Mouse (Mus musculus) retina, embryonic 14.5 days (tissue): ENCODE measurements at regions not wholly inside any gene's neighbourhood (a gene's known extent, or its start where the extent isn't known, plus 50 kb on each side); places are given as distances from the start of the nearest gene placed in this dataset.

Source experiments
- DNase-seq: peaks from one replicate; pipeline ENCODE4 v3.0.0-alpha.2; 2015; ENCODE audit warnings: low spot score

- DNase-seq = no peak
Measured at GRCm38 (mm10) chr3:60138319-60138718, 56.6 kb downstream of the Sucnr1 start.

- no peak for DNase-seq
Measured at GRCm38 (mm10) chr3:60159865-60160264, 78.2 kb downstream of the Sucnr1 start.

DNA sequence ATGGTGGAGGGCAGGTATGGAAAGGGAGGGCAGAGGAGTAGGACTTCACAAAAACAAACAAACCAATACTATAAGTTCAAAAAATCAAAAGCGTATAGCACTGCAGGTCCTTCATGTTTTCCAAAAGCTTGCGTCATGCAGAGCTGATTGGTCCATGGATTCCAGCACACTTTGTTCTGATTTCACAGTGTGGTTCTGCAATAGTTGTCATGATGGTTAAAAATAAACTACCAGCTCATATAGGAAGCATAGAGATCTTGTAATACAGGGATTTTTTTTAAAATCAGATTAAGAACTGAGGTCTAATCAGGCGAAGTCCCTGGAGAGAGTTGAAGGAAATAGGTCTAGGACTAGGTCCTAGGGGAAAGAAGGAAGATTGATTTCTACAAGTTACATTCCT is 86.0 kb downstream of the Sucnr1 start:
- DNase-seq = no peak

DNA sequence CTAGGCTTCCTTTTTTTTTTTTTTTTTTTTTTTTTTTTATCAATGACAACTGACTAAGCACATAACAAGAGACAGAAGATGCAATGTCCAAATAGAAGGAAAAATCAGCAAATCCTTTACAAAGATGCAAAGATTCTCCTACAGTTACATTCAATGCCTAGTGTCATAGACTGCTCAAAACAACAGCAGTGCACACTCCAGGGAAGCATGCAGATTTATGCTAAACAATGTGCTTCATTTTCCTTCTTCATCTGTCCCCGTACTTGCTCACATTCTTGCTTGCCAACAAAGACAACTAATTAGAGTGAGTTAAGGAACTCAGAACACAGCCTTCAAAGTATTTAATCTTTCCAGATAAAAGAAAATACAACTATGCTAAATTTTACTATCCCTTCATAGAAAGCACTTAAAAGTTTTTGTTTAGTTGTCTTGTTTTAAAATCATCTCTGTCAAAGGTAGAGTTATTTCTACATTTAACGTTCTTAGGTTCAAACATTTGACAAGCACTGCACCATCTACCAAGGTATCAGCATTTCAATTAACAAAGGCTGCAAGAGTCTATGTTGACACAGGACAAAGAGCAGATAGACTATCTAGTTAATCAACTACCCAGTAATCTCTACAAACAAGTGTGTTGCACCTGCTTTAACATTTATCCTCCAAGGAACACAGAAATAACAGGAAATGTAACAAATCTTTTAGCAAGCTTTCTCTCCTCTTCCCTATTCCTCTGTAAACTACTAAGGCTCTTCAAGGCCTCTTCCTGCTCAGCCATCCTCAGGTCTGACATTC is 86.7 kb downstream of the Sucnr1 start:
- DNase-seq = no peak

DNA sequence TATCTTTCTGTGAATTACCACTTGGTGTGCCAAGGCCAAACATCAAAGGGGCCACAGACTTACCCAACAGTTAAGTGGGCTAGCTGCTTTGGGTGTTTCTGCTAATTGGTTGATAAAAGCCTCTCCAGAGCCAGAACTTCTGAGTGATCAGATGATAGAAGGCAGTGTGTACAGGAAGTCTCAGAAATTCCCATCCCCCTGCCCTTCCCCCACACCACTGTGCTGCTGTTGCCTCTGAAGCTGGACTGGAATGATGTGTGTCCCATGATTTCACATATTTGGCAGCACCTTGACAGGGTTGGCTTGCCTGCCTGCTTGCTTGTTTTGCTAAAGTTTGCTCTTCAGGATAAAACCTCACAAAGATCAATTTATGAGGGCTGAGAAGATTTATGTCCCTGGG is 87.9 kb downstream of the Sucnr1 start:
- DNase-seq = peak; percentile 3

DNA sequence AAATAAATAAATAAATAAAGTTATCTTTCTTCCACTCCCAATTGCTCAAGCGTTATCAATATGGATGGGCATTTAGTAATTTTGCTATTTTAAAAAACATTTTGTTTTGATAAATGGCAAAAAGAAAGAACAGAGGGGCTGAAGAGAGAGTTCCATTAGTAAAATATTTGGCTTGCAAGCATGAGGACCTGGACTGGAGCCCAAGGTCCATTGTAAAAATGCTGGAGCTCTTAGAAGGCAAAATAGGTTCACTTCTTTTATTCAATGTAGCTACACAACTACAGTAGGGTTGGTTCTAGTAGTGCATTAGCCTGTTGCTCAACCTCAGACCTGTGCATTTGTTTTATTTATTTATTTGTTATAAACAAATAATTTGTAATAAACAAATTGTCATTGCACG is 102.8 kb downstream of the Sucnr1 start:
- DNase-seq = no peak

- DNase-seq = no peak
Measured at GRCm38 (mm10) chr3:60196031-60196430, 114.4 kb downstream of the Sucnr1 start.

GRCm38 (mm10) chr3:60207936-60208335 is 126.3 kb downstream of the Sucnr1 start:
- DNase-seq = no peak

- no peak for DNase-seq
Measured at GRCm38 (mm10) chr3:60218938-60219337, 137.3 kb downstream of the Sucnr1 start.

GRCm38 (mm10) chr3:60240664-60241063 is 159.0 kb downstream of the Sucnr1 start:
- DNase-seq = no peak

DNA sequence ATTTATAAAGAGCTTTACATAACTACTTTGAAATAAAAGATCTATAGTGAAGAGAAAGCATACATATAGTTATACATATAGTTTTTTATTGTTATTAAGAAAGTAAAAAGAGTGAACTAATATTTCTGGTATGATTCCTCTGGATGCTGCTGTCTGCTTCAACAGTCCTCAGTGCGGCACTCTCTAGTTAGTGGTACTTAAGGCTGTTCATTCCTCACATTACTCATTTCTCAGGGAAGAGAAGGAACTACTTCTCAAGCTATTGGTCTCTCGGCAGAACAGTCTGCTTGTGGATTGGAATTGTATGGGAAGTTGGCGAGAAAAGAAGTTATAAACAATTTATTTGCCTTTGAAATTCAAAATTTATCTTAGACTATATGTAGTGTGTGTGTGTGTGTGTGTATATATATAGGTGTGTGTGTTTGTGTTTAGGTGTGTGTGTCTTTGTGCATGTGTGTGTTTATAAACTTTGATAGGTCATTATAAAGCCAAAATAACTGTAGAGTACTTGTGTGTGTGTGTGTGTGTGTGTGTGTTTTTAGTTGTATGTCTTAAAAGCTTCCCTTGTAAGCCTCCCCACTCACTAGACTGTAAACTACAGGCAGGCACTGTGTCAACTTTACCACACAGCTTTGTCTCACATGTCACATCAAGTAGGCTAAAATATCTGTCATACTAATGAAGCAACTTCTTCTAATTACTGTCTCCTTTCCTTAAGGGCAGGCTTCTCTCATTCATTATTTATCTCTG is 185.2 kb downstream of the Sucnr1 start:
- no peak for DNase-seq

DNA sequence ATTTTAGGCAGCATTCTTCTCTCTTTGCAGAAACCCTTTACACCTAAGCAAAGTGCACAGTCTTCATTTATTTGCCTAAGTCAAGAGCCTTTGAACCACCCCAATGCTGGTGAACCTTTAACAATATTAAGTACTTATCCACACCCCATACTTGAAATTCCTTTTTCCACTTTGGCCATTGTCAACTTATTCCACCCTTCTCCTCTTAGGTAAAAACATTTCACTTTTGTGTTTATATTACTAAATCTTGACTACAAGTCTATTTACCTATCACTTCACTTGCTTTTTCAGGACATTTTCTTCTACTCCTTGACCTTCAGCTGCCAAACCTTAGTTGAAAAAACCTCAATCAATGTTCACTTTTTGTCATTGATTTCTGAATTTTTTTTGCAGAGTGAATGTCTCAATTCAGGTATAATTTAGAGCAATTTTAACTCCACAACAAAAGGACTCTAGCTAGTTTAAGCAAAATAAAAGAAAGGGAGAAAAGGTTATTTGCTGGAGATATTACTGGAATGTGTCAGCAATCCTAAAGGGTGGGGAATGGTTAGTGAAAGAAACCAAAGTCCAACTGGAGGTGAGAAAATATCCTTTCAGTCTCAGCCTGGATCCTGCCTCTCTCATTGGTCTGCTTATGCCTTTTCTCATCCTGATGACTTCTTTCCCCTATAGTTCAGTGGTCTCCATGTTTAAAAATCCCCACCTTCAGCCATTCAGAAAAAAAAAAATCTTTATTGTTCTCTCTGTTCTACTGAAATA is 185.9 kb downstream of the Sucnr1 start:
- no peak for DNase-seq

GRCm38 (mm10) chr3:60270463-60270862 is 188.8 kb downstream of the Sucnr1 start:
- no peak for DNase-seq

- DNase-seq = no peak
Measured at GRCm38 (mm10) chr3:60273744-60274143, 192.1 kb downstream of the Sucnr1 start.

DNA sequence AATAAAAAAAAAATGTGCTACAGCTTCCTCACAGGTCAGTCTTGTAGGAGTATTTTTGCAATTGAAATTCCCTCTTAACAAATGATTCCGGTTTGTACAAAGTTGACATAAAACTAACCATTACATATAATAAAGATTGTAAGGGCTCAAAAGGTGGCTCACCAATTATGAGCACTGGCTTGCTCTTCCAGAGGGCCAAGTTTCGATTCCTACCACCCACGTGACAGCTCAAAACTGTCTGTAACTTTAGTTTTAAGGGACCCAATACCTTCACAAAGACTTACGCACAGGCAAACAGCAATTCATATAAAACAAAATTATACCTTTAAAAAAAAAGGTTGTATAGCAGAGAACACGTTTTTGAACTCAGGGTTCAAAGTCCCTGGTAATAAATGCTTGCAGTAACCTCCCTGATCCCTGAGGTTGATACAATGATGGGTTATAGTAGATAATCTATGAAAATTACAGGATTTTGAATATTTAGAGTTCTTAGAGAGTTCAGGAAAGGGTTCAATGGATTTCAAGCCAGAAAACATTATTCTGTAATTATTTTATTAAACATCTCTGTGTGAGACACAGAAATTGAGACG is 193.7 kb downstream of the Sucnr1 start:
- DNase-seq = no peak

DNA sequence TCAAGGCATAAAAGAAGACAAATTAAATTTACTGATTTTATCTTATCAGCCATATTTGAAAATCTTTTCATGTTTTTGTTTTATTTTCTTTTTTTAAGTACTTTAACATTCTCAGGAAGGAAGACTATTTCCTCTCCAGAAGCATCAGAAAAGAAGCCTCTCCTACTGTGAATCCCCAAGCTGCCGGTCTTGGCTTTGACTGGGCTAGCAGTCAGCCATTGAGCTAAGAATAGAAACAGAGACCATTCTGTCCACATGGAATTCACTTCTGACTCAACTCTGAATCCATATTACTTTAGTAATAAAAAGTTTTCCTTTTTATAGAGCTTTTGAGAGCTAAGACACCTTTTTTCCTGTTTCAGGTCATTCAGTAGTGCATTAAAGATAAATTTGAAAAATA is 194.8 kb upstream of the Mbnl1 start:
- DNase-seq = no peak

DNA sequence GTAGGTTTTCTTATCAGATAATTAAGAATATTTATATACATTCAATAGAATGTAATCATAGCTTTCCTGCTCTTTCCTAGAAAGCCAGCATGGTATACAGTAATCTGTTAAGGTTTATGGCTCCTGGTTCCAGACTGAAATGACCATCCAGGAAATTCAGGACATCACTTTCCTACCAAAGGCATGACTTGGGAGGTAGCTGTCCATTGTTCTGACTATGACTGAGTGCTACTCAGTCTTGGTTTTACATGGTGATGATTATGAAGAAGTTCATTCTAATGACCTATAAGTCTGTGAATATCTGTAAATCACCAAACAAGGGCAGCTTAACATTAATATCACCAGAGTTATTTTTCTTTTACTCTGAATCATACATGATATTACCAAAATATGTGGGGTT is 191.4 kb upstream of the Mbnl1 start:
- no peak for DNase-seq

DNA sequence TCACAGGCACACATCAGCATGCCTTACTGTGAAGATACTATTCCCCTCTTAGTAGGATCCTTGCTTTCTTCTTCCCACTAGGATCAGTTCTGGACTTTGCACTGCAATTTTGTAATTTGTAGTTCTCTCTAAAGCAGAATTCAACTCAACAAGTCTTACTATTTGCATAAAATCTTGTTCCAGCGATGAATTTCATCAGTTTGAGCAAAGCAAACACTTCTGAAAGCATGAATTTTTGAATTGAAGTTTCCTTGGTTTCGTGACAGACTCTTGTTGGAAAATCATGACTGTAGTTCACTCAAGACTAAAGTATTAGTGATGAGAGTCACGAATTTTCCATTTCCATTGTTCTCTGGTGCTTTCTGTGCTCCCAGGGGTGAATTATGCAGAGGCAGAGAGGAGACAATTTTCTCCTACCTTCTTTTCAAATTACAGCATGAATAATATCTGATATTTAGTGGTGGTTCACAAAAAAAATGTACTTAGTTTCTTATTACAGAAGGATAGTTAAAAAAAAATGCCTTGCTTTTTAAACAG is 190.6 kb upstream of the Mbnl1 start:
- no peak for DNase-seq

DNA sequence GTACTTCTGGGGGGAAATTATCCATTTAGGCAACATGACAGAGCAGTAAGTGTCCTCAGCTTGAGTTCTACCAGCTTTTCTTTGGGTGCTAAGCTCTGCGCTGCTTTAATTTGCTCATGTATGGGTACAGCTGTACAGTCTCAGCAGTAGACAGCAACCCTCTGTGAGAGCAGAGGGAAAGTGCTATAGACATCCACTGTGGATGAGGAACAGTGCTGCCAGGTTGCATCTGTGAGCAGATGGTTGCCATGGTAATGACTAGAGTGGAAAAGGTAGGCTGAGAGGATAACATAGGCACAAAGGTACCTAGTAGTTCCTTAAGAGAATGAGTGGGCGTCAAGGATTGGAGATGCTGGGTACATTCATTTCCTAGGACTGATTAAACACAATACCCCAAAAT is 180.5 kb upstream of the Mbnl1 start:
- no peak for DNase-seq

DNA sequence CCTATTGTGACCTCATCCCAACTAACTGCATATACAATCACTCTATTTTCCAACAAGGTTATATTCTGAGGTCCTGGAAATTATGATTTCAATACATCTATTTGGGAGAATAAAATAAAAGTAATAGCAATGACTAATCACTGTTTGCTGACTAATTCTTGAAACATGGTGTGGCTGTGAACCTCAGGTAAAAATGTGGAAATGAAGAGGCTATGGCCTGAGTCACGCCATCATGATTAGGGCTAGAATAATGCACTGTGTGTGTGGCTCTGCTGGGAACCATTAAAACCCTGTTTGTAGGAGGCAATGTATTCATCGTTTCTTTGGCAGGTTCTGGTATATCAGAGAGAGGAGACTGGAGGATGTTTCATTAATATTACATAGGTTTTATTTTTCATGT is 179.7 kb upstream of the Mbnl1 start:
- no peak for DNase-seq

- no peak for DNase-seq
Measured at GRCm38 (mm10) chr3:60305399-60305798, 167.2 kb upstream of the Mbnl1 start.

GRCm38 (mm10) chr3:60310402-60310801 is 162.2 kb upstream of the Mbnl1 start:
- no peak for DNase-seq
